Mouse (Mus musculus): ENCODE results near the gene Mst1r. TPM values are rescaled to one million over a fixed set of nuclear protein-coding genes. Genes with fewer than 3 reads are reported as not detected.

Mst1r gene
- polyA plus RNA-seq, 1 experiment from 2014 or later: 0.38 TPM

GRCm38 (mm10) chr9:107908410-107909158, 1.9 kb downstream of the Mst1r start:
- 0 out of 2 replicates have a peak overlapping the region, but pooled peaks have one; percentile 16 for H3K9ac ChIP-seq (replicated peaks)
- TF ChIP-seq CTCF (IDR thresholded peaks at IDR 0.05; ENCODE audit: low read depth) (no peak), EP300 (IDR thresholded peaks at IDR 0.05; ENCODE audit: low read depth) (no peak)
- peaks cover 25% of the 10 kb centered on the region for H3K4me1 ChIP-seq (ENCODE audit: insufficient read depth)
- no peak overlapping the region for H3K4me3 ChIP-seq (ENCODE audit: low read depth, low read length)
- WGBS (ENCODE audit: insufficient replicate concordance): 36% methylated on average over 18 of the region's 18 CpGs
- peak overlapping the region; percentile 75 for H3K4me2 ChIP-seq (ENCODE audit: low read depth, low read length)
- H3K27me3 ChIP-seq (ENCODE audit: insufficient read depth, low read length): no peaks in the 10 kb centered on the region
- no peaks in the 10 kb centered on the region for H3K36me3 ChIP-seq (replicated peaks; ENCODE audit: insufficient read depth, low read length)
- no peak for ATAC-seq
- DNase-seq: no peak
- H3K27ac ChIP-seq (ENCODE audit: low read depth): no peak overlapping the region
- H3K9me3 ChIP-seq (ENCODE audit: low read length): no peaks in the 10 kb centered on the region

GRCm38 (mm10) chr9:107910025-107910769, 3.5 kb downstream of the Mst1r start:
- ATAC-seq: no peak
- TF ChIP-seq CTCF (IDR thresholded peaks at IDR 0.05; ENCODE audit: low read depth): no peak
- no peak overlapping the region for H3K4me3 ChIP-seq (ENCODE audit: low read depth, low read length)
- no peaks in the 10 kb centered on the region for H3K36me3 ChIP-seq (replicated peaks; ENCODE audit: insufficient read depth, low read length)
- H3K4me1 ChIP-seq (ENCODE audit: insufficient read depth): peaks cover 25% of the 10 kb centered on the region
- no peak overlapping the region for H3K4me2 ChIP-seq (ENCODE audit: low read depth, low read length)
- no peaks in the 10 kb centered on the region for H3K9me3 ChIP-seq (ENCODE audit: low read length)
- 78% methylated on average over 15 of the region's 15 CpGs for WGBS (ENCODE audit: insufficient replicate concordance)
- H3K27ac ChIP-seq (ENCODE audit: low read depth): no peak overlapping the region
- H3K9ac ChIP-seq (replicated peaks): no peak overlapping the region
- H3K27me3 ChIP-seq (ENCODE audit: insufficient read depth, low read length): no peaks in the 10 kb centered on the region
- no peak for DNase-seq

GRCm38 (mm10) chr9:107914764-107915420, 8.2 kb downstream of the Mst1r start:
- no peak for ATAC-seq
- no peak overlapping the region for H3K4me3 ChIP-seq (ENCODE audit: low read depth, low read length)
- no peak overlapping the region for H3K9ac ChIP-seq (replicated peaks)
- no peaks in the 10 kb centered on the region for H3K4me1 ChIP-seq (ENCODE audit: insufficient read depth)
- H3K4me2 ChIP-seq (ENCODE audit: low read depth, low read length): no peak overlapping the region
- no peak for TF ChIP-seq EP300 (IDR thresholded peaks at IDR 0.05; ENCODE audit: low read depth)
- no peak for TF ChIP-seq CTCF (IDR thresholded peaks at IDR 0.05; ENCODE audit: low read depth)
- 0 out of 2 replicates have a peak, but pooled peaks cover 2% of the 10 kb centered on the region for H3K36me3 ChIP-seq (replicated peaks; ENCODE audit: insufficient read depth, low read length)
- no peaks in the 10 kb centered on the region for H3K27me3 ChIP-seq (ENCODE audit: insufficient read depth, low read length)
- no peak overlapping the region for H3K27ac ChIP-seq (ENCODE audit: low read depth)
- H3K9me3 ChIP-seq (ENCODE audit: low read length): no peaks in the 10 kb centered on the region
- WGBS (ENCODE audit: insufficient replicate concordance): 73% methylated on average over 16 of the region's 16 CpGs
- DNase-seq: no peak

GRCm38 (mm10) chr9:107917895-107918608, 11.4 kb downstream of the Mst1r start:
- H3K4me3 ChIP-seq (ENCODE audit: low read depth, low read length): no peak overlapping the region
- no peak for TF ChIP-seq EP300 (IDR thresholded peaks at IDR 0.05; ENCODE audit: low read depth)
- TF ChIP-seq CTCF (IDR thresholded peaks at IDR 0.05; ENCODE audit: low read depth): no peak
- DNase-seq (no peak), ATAC-seq (no peak)
- 47% methylated on average over 13 of the region's 13 CpGs for WGBS (ENCODE audit: insufficient replicate concordance)
- no peak overlapping the region for H3K27ac ChIP-seq (ENCODE audit: low read depth)
- H3K4me2 ChIP-seq (ENCODE audit: low read depth, low read length): no peak overlapping the region
- no peaks in the 10 kb centered on the region for H3K9me3 ChIP-seq (ENCODE audit: low read length)
- H3K36me3 ChIP-seq (replicated peaks; ENCODE audit: insufficient read depth, low read length): 0 out of 2 replicates have a peak, but pooled peaks cover 2% of the 10 kb centered on the region
- no peaks in the 10 kb centered on the region for H3K27me3 ChIP-seq (ENCODE audit: insufficient read depth, low read length)
- no peak overlapping the region for H3K9ac ChIP-seq (replicated peaks)
- H3K4me1 ChIP-seq (ENCODE audit: insufficient read depth): no peaks in the 10 kb centered on the region

- no peak for DNase-seq
- TF ChIP-seq CTCF (IDR thresholded peaks at IDR 0.05; ENCODE audit: low read depth) (no peak), EP300 (IDR thresholded peaks at IDR 0.05; ENCODE audit: low read depth) (no peak)
- Histone ChIP-seq H3K27me3 (ENCODE audit: insufficient read depth, low read length) (no peaks in the 10 kb centered on the region), H3K9me3 (ENCODE audit: low read length) (no peaks in the 10 kb centered on the region), H3K4me3 (ENCODE audit: low read depth, low read length) (no peak overlapping the region), H3K36me3 (replicated peaks; ENCODE audit: insufficient read depth, low read length) (0 out of 2 replicates have a peak, but pooled peaks cover 2% of the 10 kb centered on the region), H3K4me2 (ENCODE audit: low read depth, low read length) (no peak overlapping the region), H3K4me1 (ENCODE audit: insufficient read depth) (peaks cover 3% of the 10 kb centered on the region; the same call in 1 of the 2 replicates), H3K9ac (replicated peaks) (no peak overlapping the region), H3K27ac (ENCODE audit: low read depth) (no peak overlapping the region)
- WGBS (ENCODE audit: insufficient replicate concordance): 77% methylated on average over 6 of the region's 6 CpGs
- ATAC-seq: no peak
Observed at GRCm38 (mm10) chr9:107918884-107919283, 12.2 kb downstream of the Mst1r start.
